Mouse (Mus musculus): ENCODE data around the gene Cbfa2t2.
A peak's percentile ranks its signal among the peaks of the same experiment; 100 is the strongest.

The Cbfa2t2 gene

GRCm38 (mm10) chr2:154538710-154539109 lies 102.4 kb downstream of the Cbfa2t2 start:
- no peak for DNase-seq (ENCODE audit: low spot score in 2 of 2)

- DNase-seq (ENCODE audit: low spot score in 2 of 2) = no peak
These were observed 103.4 kb downstream of the Cbfa2t2 start for GRCm38 (mm10) chr2:154539720-154540119.

- DNase-seq (ENCODE audit: low spot score in 2 of 2) = no peak
These were observed 105.3 kb downstream of the Cbfa2t2 start for GRCm38 (mm10) chr2:154541630-154542029.

GRCm38 (mm10) chr2:154543567-154544347 lies 107.5 kb downstream of the Cbfa2t2 start:
- no peak for DNase-seq (ENCODE audit: low spot score in 2 of 2)

- DNase-seq (ENCODE audit: low spot score in 2 of 2) = no peak
These were observed 110.4 kb downstream of the Cbfa2t2 start, which contains the start of gene 1700003F12Rik for GRCm38 (mm10) chr2:154546711-154547110. Gene 1700003F12Rik (plus strand): TSS chr2:154547085.

- DNase-seq (ENCODE audit: low spot score in 2 of 2) = no peak
These were observed 112.4 kb downstream of the Cbfa2t2 start for GRCm38 (mm10) chr2:154548688-154549087.

GRCm38 (mm10) chr2:154549127-154549885 lies 113.0 kb downstream of the Cbfa2t2 start:
- DNase-seq (ENCODE audit: low spot score in 2 of 2) = no peak

- DNase-seq (ENCODE audit: low spot score in 2 of 2) = no peak
These were observed 113.6 kb downstream of the Cbfa2t2 start for GRCm38 (mm10) chr2:154549886-154550189.

GRCm38 (mm10) chr2:154550937-154551336 lies 114.7 kb downstream of the Cbfa2t2 start:
- no peak for DNase-seq (ENCODE audit: low spot score in 2 of 2)

GRCm38 (mm10) chr2:154551476-154551875 lies 115.2 kb downstream of the Cbfa2t2 start, which contains the start of gene Actl10:
Gene Actl10 (plus strand): TSS chr2:154551776.
- no peak for DNase-seq (ENCODE audit: low spot score in 2 of 2)

- DNase-seq (ENCODE audit: low spot score in 2 of 2) = no peak
These were observed 115.6 kb downstream of the Cbfa2t2 start for GRCm38 (mm10) chr2:154551927-154552326.

- DNase-seq (ENCODE audit: low spot score in 2 of 2) = peak in 1 of 2 experiments; percentile 57
These were observed 116.2 kb downstream of the Cbfa2t2 start for GRCm38 (mm10) chr2:154552424-154552907.

- no peak for DNase-seq (ENCODE audit: low spot score in 2 of 2)
These were observed 119.0 kb downstream of the Cbfa2t2 start for GRCm38 (mm10) chr2:154555235-154555634.

- DNase-seq (ENCODE audit: low spot score in 2 of 2) = no peak
These were observed 121.0 kb downstream of the Cbfa2t2 start for GRCm38 (mm10) chr2:154557184-154557832.

GRCm38 (mm10) chr2:154558264-154559039 lies 122.2 kb downstream of the Cbfa2t2 start, which contains the start of gene Necab3:
Gene Necab3 (minus strand): TSS chr2:154558890.
- DNase-seq (ENCODE audit: low spot score in 2 of 2) = no peak

GRCm38 (mm10) chr2:154563612-154564170 lies 127.4 kb downstream of the Cbfa2t2 start:
- DNase-seq (ENCODE audit: low spot score in 2 of 2) = no peak

GRCm38 (mm10) chr2:154565562-154565961 lies 129.3 kb downstream of the Cbfa2t2 start:
- DNase-seq (ENCODE audit: low spot score in 2 of 2) = no peak

GRCm38 (mm10) chr2:154566641-154567040 lies 130.4 kb downstream of the Cbfa2t2 start:
- DNase-seq (ENCODE audit: low spot score in 2 of 2) = no peak

GRCm38 (mm10) chr2:154567766-154568165 lies 131.5 kb downstream of the Cbfa2t2 start:
- no peak for DNase-seq (ENCODE audit: low spot score in 2 of 2)

- DNase-seq (ENCODE audit: low spot score in 2 of 2) = no peak
These were observed 132.2 kb downstream of the Cbfa2t2 start for GRCm38 (mm10) chr2:154568329-154569070.
